Mouse (Mus musculus) embryonic facial prominence, embryonic 13.5 days (tissue): ENCODE measurements around the gene E130218I03Rik. TPM values are rescaled to one million over a fixed set of nuclear protein-coding genes. Genes with fewer than 3 reads are reported as not detected.

ENCODE experiments used
- ATAC-seq: fragments of 200-750 bp; cut with Nextera tagmentation; 2 replicates; pipeline ENCODE4 v1.8.0; 2017; ENCODE audit warnings: low read depth; ENCODE audit not compliant: insufficient number of reproducible peaks, insufficient read depth, low FRiP score, low TSS enrichment
- H3K27ac ChIP-seq: fragments of 300-500 bp; sonication (generic); 2 replicates; pipeline ENCODE4 v1.5.1; 2015; ENCODE audit warnings: moderate library complexity, mild to moderate bottlenecking, inconsistent platforms
- H3K27me3 ChIP-seq: fragments of 300-500 bp; sonication (generic); 2 replicates; pipeline ENCODE4 v1.6.1; 2015; ENCODE audit warnings: mild to moderate bottlenecking, inconsistent platforms
- H3K36me3 ChIP-seq: fragments of 300-500 bp; sonication (generic); 2 replicates; pipeline ENCODE4 v1.6.1; 2015; ENCODE audit warnings: mild to moderate bottlenecking, inconsistent platforms
- H3K4me1 ChIP-seq: fragments of 300-500 bp; sonication (generic); 2 replicates; pipeline ENCODE4 v1.6.1; 2015; ENCODE audit warnings: inconsistent platforms
- H3K4me2 ChIP-seq: fragments of 300-500 bp; sonication (generic); 2 replicates; pipeline ENCODE4 v1.6.1; 2015; ENCODE audit warnings: moderate library complexity, mild to moderate bottlenecking, inconsistent platforms
- H3K4me3 ChIP-seq: fragments of 300-500 bp; sonication (generic); 2 replicates; pipeline ENCODE4 v1.5.1; 2015; ENCODE audit warnings: mild to moderate bottlenecking, inconsistent platforms
- H3K9ac ChIP-seq: fragments of 300-500 bp; sonication (generic); 2 replicates; pipeline ENCODE4 v1.6.1; 2015; ENCODE audit warnings: mild to moderate bottlenecking, inconsistent platforms
- H3K9me3 ChIP-seq: fragments of 300-500 bp; sonication (generic); 2 replicates; pipeline ENCODE4 v1.6.1; 2016; ENCODE audit warnings: inconsistent platforms
- WGBS: fragments of 180-500 bp; shearing (Covaris S2); methylation state at CpG from one replicate; pipeline ENCODE4 v1.1.7; 2015; ENCODE audit warnings: mixed read lengths; 5-methylcytosine and 5-hydroxymethylcytosine counted together
- polyA plus RNA-seq: library from polyadenylated mRNA; unstranded; fragments of >200 nt; fragmentation: Nextera tagmentation; extraction: Ambion mirVana; gene quantifications from 2 replicates; pipeline ENCODE4 v1.2.1, GENCODE M21; 2015

E130218I03Rik gene
- polyA plus RNA-seq, 1 experiment from 2014 or later = 0.72 TPM

GRCm38 (mm10) chr4:134252911-134253721 lies 9.7 kb downstream of the E130218I03Rik start:
- H3K36me3 ChIP-seq = no peaks in the 10 kb centered on the region
- WGBS = 11% methylated on average over 15 of the region's 15 CpGs
- peaks cover 78% of the 10 kb centered on the region for H3K4me1 ChIP-seq
- H3K9ac ChIP-seq = peak overlapping the region; percentile 61
- no peaks in the 10 kb centered on the region for H3K9me3 ChIP-seq
- H3K4me2 ChIP-seq = peak overlapping the region; percentile 95
- peak overlapping the region; percentile 54 for H3K4me3 ChIP-seq
- peak overlapping the region; percentile 30; the same call in 1 of the 2 replicates for H3K27ac ChIP-seq
- peaks cover 88% of the 10 kb centered on the region for H3K27me3 ChIP-seq
- no peak for ATAC-seq

GRCm38 (mm10) chr4:134253722-134254324 lies 10.4 kb downstream of the E130218I03Rik start, which contains the start of gene Grrp1:
Gene Grrp1 (minus strand): TSS chr4:134254106.
- Histone ChIP-seq H3K4me1 (peaks cover 83% of the 10 kb centered on the region), H3K9me3 (no peaks in the 10 kb centered on the region), H3K4me3 (peak within 1 kb of the TSS; percentile 54), H3K27ac (peak within 1 kb of the TSS; percentile 30; the same call in 1 of the 2 replicates), H3K4me2 (peak within 1 kb of the TSS; percentile 95), H3K9ac (peak within 1 kb of the TSS; percentile 61), H3K36me3 (no peaks in the 10 kb centered on the region), H3K27me3 (peaks cover 81% of the 10 kb centered on the region)
- no peak for ATAC-seq
- WGBS = 2% methylated on average over 13 of the region's 13 CpGs

- no peaks in the 10 kb centered on the region for H3K36me3 ChIP-seq
- ATAC-seq = no peak
- no peaks in the 10 kb centered on the region for H3K9me3 ChIP-seq
- no peak overlapping the region for H3K4me2 ChIP-seq
- H3K9ac ChIP-seq = no peak overlapping the region
- WGBS = 29% methylated on average over 3 of the region's 3 CpGs
- peaks cover 75% of the 10 kb centered on the region for H3K4me1 ChIP-seq
- H3K27me3 ChIP-seq = peaks cover 71% of the 10 kb centered on the region
- no peak overlapping the region for H3K4me3 ChIP-seq
- no peak overlapping the region for H3K27ac ChIP-seq
Measured at GRCm38 (mm10) chr4:134254835-134255234, 11.4 kb downstream of the E130218I03Rik start.

GRCm38 (mm10) chr4:134255854-134256253 lies 12.4 kb downstream of the E130218I03Rik start:
- no peak overlapping the region for H3K4me2 ChIP-seq
- peaks cover 61% of the 10 kb centered on the region for H3K27me3 ChIP-seq
- ATAC-seq = no peak
- H3K4me3 ChIP-seq = no peak overlapping the region
- no peak overlapping the region for H3K9ac ChIP-seq
- no peaks in the 10 kb centered on the region for H3K9me3 ChIP-seq
- no peaks in the 10 kb centered on the region for H3K36me3 ChIP-seq
- H3K4me1 ChIP-seq = peaks cover 66% of the 10 kb centered on the region
- H3K27ac ChIP-seq = no peak overlapping the region
- 27% methylated on average over 4 of the region's 4 CpGs for WGBS

DNA sequence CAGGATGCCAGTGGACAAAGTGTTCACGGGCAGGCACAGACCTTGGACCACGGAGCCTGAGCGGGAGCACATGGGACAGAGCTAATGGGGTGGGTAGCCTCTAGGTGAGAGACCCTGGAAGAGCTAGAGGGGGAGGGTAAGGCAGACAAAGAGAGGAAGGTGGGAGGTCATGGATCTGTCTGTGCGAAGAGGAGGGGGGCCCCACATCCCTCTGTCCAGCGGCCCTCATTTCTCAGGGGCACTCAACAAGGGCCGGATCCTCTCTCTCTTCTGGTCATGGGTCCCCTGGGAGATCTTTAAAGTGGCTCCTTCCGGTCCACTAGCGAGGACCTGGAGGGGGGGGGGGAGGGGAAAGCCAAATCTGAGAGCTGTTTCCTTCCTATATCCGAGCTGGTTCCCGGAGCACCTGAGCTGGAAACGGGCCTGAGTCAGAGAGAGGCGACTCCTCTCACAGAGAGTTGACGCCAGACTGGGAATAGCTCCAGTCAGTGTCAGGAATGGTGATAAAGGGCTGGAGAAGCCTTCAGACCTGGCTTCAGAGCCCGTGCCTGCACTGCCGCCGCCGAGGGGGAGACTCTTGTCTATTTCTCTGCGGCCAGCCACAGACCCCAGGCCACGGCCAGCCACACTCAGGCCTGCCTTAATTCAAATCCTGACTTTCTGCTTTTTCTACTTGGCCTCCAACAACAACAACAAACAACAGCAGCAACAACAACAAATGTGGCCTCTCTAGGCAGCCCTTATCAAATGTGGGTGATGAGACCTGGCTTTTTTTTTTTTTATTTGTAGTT lies 13.1 kb downstream of the E130218I03Rik start:
- no peak overlapping the region for H3K4me2 ChIP-seq
- H3K9me3 ChIP-seq = no peaks in the 10 kb centered on the region
- no peak overlapping the region for H3K4me3 ChIP-seq
- H3K27me3 ChIP-seq = peaks cover 53% of the 10 kb centered on the region
- H3K36me3 ChIP-seq = no peaks in the 10 kb centered on the region
- H3K4me1 ChIP-seq = peaks cover 58% of the 10 kb centered on the region
- H3K9ac ChIP-seq = peak overlapping the region; percentile 27; the same call in 1 of the 2 replicates
- WGBS = 13% methylated on average over 19 of the region's 19 CpGs
- no peak overlapping the region; the same call in 1 of the 2 replicates for H3K27ac ChIP-seq
- no peak for ATAC-seq

GRCm38 (mm10) chr4:134257198-134258009 lies 13.9 kb downstream of the E130218I03Rik start:
- Histone ChIP-seq H3K27ac (no peak overlapping the region), H3K4me3 (no peak overlapping the region), H3K4me2 (no peak overlapping the region), H3K4me1 (peaks cover 50% of the 10 kb centered on the region), H3K9me3 (no peaks in the 10 kb centered on the region), H3K36me3 (no peaks in the 10 kb centered on the region), H3K9ac (0 out of 2 replicates have a peak overlapping the region, but pooled peaks have one; percentile 27), H3K27me3 (peaks cover 45% of the 10 kb centered on the region)
- ATAC-seq = no peak
- WGBS = 14% methylated on average over 11 of the region's 11 CpGs

DNA sequence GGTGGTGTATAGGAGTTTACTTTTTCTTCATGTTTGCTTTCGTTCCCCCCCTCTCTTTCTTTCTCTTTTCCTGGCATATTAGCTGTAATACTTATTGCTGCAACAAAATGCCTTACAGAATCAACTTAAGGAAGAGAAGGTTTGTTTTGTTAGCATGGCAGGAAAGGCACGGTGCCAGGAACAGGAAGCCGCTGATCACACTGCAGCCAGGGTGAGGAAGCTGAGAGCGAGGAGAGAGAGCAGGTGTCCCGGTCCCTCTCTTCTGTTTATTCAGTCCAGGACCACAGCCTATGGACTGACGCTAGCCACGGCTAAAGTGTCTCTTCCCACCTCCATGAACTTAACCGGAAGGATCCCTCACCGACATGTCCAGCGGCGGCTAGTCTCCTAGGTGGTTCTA lies 14.9 kb downstream of the E130218I03Rik start:
- peaks cover 36% of the 10 kb centered on the region for H3K27me3 ChIP-seq
- H3K9me3 ChIP-seq = no peaks in the 10 kb centered on the region
- H3K9ac ChIP-seq = no peak overlapping the region
- ATAC-seq = no peak
- H3K4me3 ChIP-seq = no peak overlapping the region
- WGBS = 60% methylated on average over 11 of the region's 11 CpGs
- H3K36me3 ChIP-seq = no peaks in the 10 kb centered on the region
- peaks cover 41% of the 10 kb centered on the region for H3K4me1 ChIP-seq
- H3K4me2 ChIP-seq = no peak overlapping the region
- H3K27ac ChIP-seq = no peak overlapping the region

- H3K36me3 ChIP-seq = no peaks in the 10 kb centered on the region
- no peak overlapping the region for H3K27ac ChIP-seq
- no peaks in the 10 kb centered on the region for H3K27me3 ChIP-seq
- H3K4me1 ChIP-seq = 0 out of 2 replicates have a peak, but pooled peaks cover 4% of the 10 kb centered on the region
- no peaks in the 10 kb centered on the region for H3K9me3 ChIP-seq
- no peak for ATAC-seq
- no peak overlapping the region for H3K4me3 ChIP-seq
- no peak overlapping the region for H3K4me2 ChIP-seq
- H3K9ac ChIP-seq = no peak overlapping the region
- WGBS = 41% methylated on average over 6 of the region's 6 CpGs
Measured at GRCm38 (mm10) chr4:134263191-134263590, 19.7 kb downstream of the E130218I03Rik start.

DNA sequence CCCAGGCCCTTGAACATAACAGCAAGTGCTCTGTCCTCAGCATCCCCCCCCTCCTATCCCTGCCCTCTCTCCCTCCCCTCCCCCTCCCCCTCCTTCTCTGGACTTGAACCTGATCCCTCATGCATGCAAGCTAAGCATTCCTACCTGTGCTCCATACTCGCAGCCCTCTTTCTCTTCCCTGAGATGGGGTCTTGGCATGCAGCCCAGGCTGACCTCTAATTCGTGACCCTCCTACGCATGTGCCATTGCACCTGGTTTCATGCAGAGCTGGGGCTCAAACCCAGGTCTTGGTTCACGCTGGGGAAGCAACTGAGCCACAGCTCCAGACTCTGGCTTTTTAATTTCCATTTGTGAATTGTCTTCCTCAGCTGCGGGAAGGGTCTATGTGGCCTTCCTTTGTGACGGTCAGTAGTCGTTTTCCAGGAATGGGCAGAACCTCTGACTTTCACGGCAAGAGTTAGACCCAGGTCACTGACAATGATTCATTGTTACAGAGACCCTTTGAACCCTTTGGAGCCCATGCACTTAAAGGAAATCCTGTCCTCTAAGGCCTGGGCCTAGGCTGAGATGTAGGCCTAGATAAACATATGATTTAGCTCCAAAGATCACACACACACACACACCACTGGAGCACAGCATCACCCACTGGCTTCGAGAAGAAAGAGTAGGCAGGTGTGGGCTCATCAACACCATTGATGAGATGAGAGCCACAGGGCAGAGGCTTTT lies 22.6 kb downstream of the E130218I03Rik start:
- H3K4me3 ChIP-seq = no peak overlapping the region
- no peaks in the 10 kb centered on the region for H3K9me3 ChIP-seq
- no peak for ATAC-seq
- WGBS = 52% methylated on average over 9 of the region's 9 CpGs
- H3K36me3 ChIP-seq = no peaks in the 10 kb centered on the region
- no peak overlapping the region for H3K9ac ChIP-seq
- H3K27me3 ChIP-seq = no peaks in the 10 kb centered on the region
- no peaks in the 10 kb centered on the region for H3K4me1 ChIP-seq
- no peak overlapping the region for H3K27ac ChIP-seq
- H3K4me2 ChIP-seq = no peak overlapping the region

DNA sequence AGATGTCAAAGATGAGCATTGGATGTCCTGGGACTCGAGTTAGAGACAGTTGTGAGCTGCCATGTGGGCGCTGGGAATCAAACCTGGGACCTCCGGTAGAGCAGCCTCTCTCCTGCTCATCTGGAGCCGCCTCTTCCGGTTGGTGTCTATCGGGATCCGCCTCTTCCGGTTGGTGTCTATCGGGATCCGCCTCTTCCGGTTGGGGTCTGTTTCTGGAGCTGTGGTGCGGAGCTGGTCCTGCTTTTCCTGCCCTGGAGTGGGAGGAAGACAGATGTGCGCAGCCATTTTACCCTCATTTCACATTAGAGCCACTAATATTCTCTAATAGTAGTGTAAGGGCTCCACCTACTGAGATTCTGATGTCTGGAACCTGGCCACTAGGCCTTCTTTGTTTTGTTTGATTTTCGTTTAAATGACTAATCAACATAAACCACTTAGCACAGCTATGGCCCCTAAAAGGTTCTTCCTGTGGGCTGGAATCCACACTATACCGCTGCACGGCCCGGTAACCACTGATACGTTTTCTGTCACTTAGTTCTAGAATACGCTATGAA lies 24.7 kb downstream of the E130218I03Rik start:
- no peaks in the 10 kb centered on the region for H3K36me3 ChIP-seq
- ATAC-seq = no peak
- WGBS = 86% methylated on average over 19 of the region's 19 CpGs
- peaks cover 5% of the 10 kb centered on the region; the same call in 1 of the 2 replicates for H3K4me1 ChIP-seq
- no peaks in the 10 kb centered on the region for H3K27me3 ChIP-seq
- H3K4me2 ChIP-seq = no peak overlapping the region
- no peak overlapping the region for H3K27ac ChIP-seq
- no peaks in the 10 kb centered on the region for H3K9me3 ChIP-seq
- H3K9ac ChIP-seq = no peak overlapping the region
- no peak overlapping the region for H3K4me3 ChIP-seq
